Mouse (Mus musculus): Measurements from ENCODE around the gene Gm15557.
A peak's percentile ranks its signal among the peaks of the same experiment; 100 is the strongest.
"Not testable (repeated sequence)": the region's sequence is repeated elsewhere in the genome, so short reads cannot be mapped to it uniquely, and the experiment has no call there.

Gene Gm15557

GRCm38 (mm10) chr2:155940681-155941080 is at the start of gene Gm15557:
Gm15557 (plus strand) TSS chr2:155940728.
- no peak for DNase-seq (ENCODE audit: low read depth, low spot score)

- DNase-seq (ENCODE audit: low read depth, low spot score) = no peak
Observed at GRCm38 (mm10) chr2:155894307-155895045, 46.1 kb upstream of the Gm15557 start.

- DNase-seq (ENCODE audit: low read depth, low spot score) = no peak
Observed at GRCm38 (mm10) chr2:155895046-155895735, 45.3 kb upstream of the Gm15557 start.

GRCm38 (mm10) chr2:155902989-155903631 is 37.4 kb upstream of the Gm15557 start:
- no peak for DNase-seq (ENCODE audit: low read depth, low spot score)

- DNase-seq (ENCODE audit: low read depth, low spot score) = no peak
Observed at GRCm38 (mm10) chr2:155903632-155904008, 36.9 kb upstream of the Gm15557 start.

GRCm38 (mm10) chr2:155914684-155915083 is 25.8 kb upstream of the Gm15557 start:
- no peak for DNase-seq (ENCODE audit: low read depth, low spot score)

- no peak for DNase-seq (ENCODE audit: low read depth, low spot score)
Observed at GRCm38 (mm10) chr2:155923143-155923542, 17.4 kb upstream of the Gm15557 start.

- not testable (repeated sequence) for DNase-seq (ENCODE audit: low read depth, low spot score)
Observed at GRCm38 (mm10) chr2:155925213-155925612, 15.3 kb upstream of the Gm15557 start.

- no peak for DNase-seq (ENCODE audit: low read depth, low spot score)
Observed at GRCm38 (mm10) chr2:155928711-155929345, 11.7 kb upstream of the Gm15557 start.

GRCm38 (mm10) chr2:155929531-155930442 is 10.7 kb upstream of the Gm15557 start, which contains the start of gene Uqcc1:
Uqcc1 (minus strand) TSS chr2:155930310.
- peak; percentile 95 for DNase-seq (ENCODE audit: low read depth, low spot score)

- no peak for DNase-seq (ENCODE audit: low read depth, low spot score)
Observed at GRCm38 (mm10) chr2:155939897-155940529, 515 bp upstream of the Gm15557 start.

GRCm38 (mm10) chr2:155941697-155942442 is 1.3 kb downstream of the Gm15557 start:
- DNase-seq (ENCODE audit: low read depth, low spot score) = no peak

- DNase-seq (ENCODE audit: low read depth, low spot score) = no peak
Observed at GRCm38 (mm10) chr2:155943463-155943862, 2.9 kb downstream of the Gm15557 start.

- DNase-seq (ENCODE audit: low read depth, low spot score) = no peak
Observed at GRCm38 (mm10) chr2:155944685-155945084, 4.2 kb downstream of the Gm15557 start.

- no peak for DNase-seq (ENCODE audit: low read depth, low spot score)
Observed at GRCm38 (mm10) chr2:155945124-155945523, 4.6 kb downstream of the Gm15557 start, which contains the start of gene Gdf5. Gdf5 (minus strand) TSS chr2:155945367.

GRCm38 (mm10) chr2:155945580-155945979 is 5.1 kb downstream of the Gm15557 start:
- no peak for DNase-seq (ENCODE audit: low read depth, low spot score)

- peak; percentile 77 for DNase-seq (ENCODE audit: low read depth, low spot score)
Observed at GRCm38 (mm10) chr2:155946069-155946468, 5.5 kb downstream of the Gm15557 start.

- DNase-seq (ENCODE audit: low read depth, low spot score) = no peak
Observed at GRCm38 (mm10) chr2:155946499-155946898, 6.0 kb downstream of the Gm15557 start.

- no peak for DNase-seq (ENCODE audit: low read depth, low spot score)
Observed at GRCm38 (mm10) chr2:155947390-155948002, 7.0 kb downstream of the Gm15557 start.
